Mouse (Mus musculus) myocyte (in vitro differentiated cells): ENCODE measurements at regions not wholly inside any gene's neighbourhood (a gene's known extent, or its start where the extent isn't known, plus 50 kb on each side); places are given as distances from the start of the nearest gene placed in this dataset.

Source experiments
- H3K27me3 ChIP-seq: one replicate; pipeline ENCODE4 v1.6.1; 2011; ENCODE audit not compliant: control insufficient read depth, insufficient read depth, insufficient read length
- H3K36me3 ChIP-seq: one replicate; pipeline ENCODE4 v1.6.1; 2011; ENCODE audit not compliant: control insufficient read depth, insufficient read depth
- H3K4me2 ChIP-seq: one replicate; pipeline ENCODE4 v1.6.1; 2011; ENCODE audit warnings: low read depth, control low read depth
- H3K4me3 ChIP-seq: one replicate; pipeline ENCODE4 v1.5.1; 2011; ENCODE audit warnings: mild to moderate bottlenecking, control low read depth, moderate library complexity
- H3K79me2 ChIP-seq: one replicate; pipeline ENCODE4 v1.6.1; 2011; ENCODE audit not compliant: control insufficient read depth, insufficient read depth
- H3ac ChIP-seq: one replicate; pipeline ENCODE4 v1.6.1; 2011; ENCODE audit not compliant: control insufficient read depth, insufficient read length
- CEBPB ChIP-seq: IDR thresholded peaks from 2 replicates; pipeline ENCODE4 v1.6.1; 2011; ENCODE audit warnings: mild to moderate bottlenecking, moderate library complexity; ENCODE audit not compliant: poor library complexity, insufficient read depth, severe bottlenecking
- E2F4 ChIP-seq: IDR thresholded peaks from one replicate; pipeline ENCODE4 v1.6.1; 2011; ENCODE audit warnings: mild to moderate bottlenecking, control low read depth, moderate library complexity; ENCODE audit not compliant: insufficient read depth
- MAX ChIP-seq: IDR thresholded peaks from one replicate; pipeline ENCODE4 v1.6.1; 2011; ENCODE audit warnings: low read depth, mild to moderate bottlenecking, control low read depth
- MYOD1 ChIP-seq, 3 experiments: IDR thresholded peaks; one replicate each; pipeline ENCODE4 v1.6.1; 2011; ENCODE audit warnings: control low read depth in 2 of 3, low read depth in 2 of 3, mild to moderate bottlenecking in 2 of 3, moderate library complexity in 1 of 3; ENCODE audit not compliant: insufficient read length in 2 of 3, control insufficient read depth in 1 of 3
- MYOG ChIP-seq, 3 experiments: IDR thresholded peaks; one replicate each; pipeline ENCODE4 v1.6.1; 2011; ENCODE audit warnings: control low read depth in 2 of 3, low read depth in 2 of 3, mild to moderate bottlenecking in 2 of 3; ENCODE audit not compliant: insufficient read length in 2 of 3, control insufficient read depth in 1 of 3, insufficient read depth in 1 of 3
- POLR2A ChIP-seq: IDR thresholded peaks from one replicate; pipeline ENCODE4 v1.6.1; 2011; ENCODE audit warnings: low read depth, mild to moderate bottlenecking, control low read depth, moderate library complexity; ENCODE audit not compliant: insufficient read length
- POLR2AphosphoS2 ChIP-seq: IDR thresholded peaks from one replicate; pipeline ENCODE4 v1.6.1; 2011; ENCODE audit warnings: low read depth, control low read depth; ENCODE audit not compliant: insufficient read length
- REST ChIP-seq: IDR thresholded peaks from one replicate; pipeline ENCODE4 v1.6.1; 2011; ENCODE audit warnings: mild to moderate bottlenecking, control low read depth, moderate library complexity; ENCODE audit not compliant: insufficient read depth, insufficient read length
- SRF ChIP-seq: IDR thresholded peaks from one replicate; pipeline ENCODE4 v1.6.1; 2011; ENCODE audit warnings: low read depth; ENCODE audit not compliant: control insufficient read depth, insufficient read length
- TCF12 ChIP-seq: IDR thresholded peaks from one replicate; pipeline ENCODE4 v1.6.1; 2011; ENCODE audit warnings: mild to moderate bottlenecking, control low read depth; ENCODE audit not compliant: poor library complexity, insufficient read depth, severe bottlenecking
- TCF3 ChIP-seq: IDR thresholded peaks from one replicate; pipeline ENCODE4 v1.6.1; 2011; ENCODE audit warnings: low read depth, control low read depth; ENCODE audit not compliant: insufficient read length
- USF1 ChIP-seq: IDR thresholded peaks from one replicate; pipeline ENCODE4 v1.6.1; 2011; ENCODE audit warnings: low read depth, mild to moderate bottlenecking, control low read depth, moderate library complexity

DNA sequence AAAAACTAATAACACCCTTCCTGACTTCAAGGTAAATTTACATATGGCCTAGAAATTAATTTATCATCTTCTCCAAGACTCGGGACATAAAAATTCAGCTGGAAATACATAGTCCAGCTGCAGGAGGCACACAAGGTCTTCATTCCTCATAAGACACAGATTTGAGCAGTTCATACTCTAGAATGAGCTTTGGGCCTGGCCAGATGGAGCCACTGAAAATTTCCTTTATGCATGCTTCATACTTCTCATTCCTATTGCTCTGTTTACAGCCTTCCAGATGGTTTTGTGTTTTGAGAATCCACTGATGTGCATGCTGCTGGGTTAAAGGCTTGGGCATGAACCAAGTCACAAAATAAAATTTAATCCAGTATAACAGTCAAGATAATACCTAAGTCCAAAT is 222.1 kb downstream of the Ptprc start:
- Histone ChIP-seq H3K36me3 (no peaks in the 10 kb centered on the region), H3K4me2 (no peak overlapping the region), H3K27me3 (no peaks in the 10 kb centered on the region), H3K79me2 (no peaks in the 10 kb centered on the region), H3ac (no peak overlapping the region), H3K4me3 (no peak overlapping the region)
- TF ChIP-seq POLR2A, result no peak
- no peak for TF ChIP-seq TCF12
- no peak for TF ChIP-seq MYOD1 (IDR thresholded peaks at IDR 0.05; ENCODE audit: control insufficient read depth in 1 of 3, insufficient read length in 2 of 3, low read depth in 2 of 3)
- no peak for TF ChIP-seq POLR2AphosphoS2
- no peak for TF ChIP-seq CEBPB
- TF ChIP-seq MYOG (IDR thresholded peaks at IDR 0.05; ENCODE audit: control insufficient read depth in 1 of 3, insufficient read depth in 1 of 3, insufficient read length in 2 of 3, low read depth in 2 of 3), result no peak
- no peak for TF ChIP-seq REST
- TF ChIP-seq E2F4, result no peak
- no peak for TF ChIP-seq MAX
- TF ChIP-seq SRF, result no peak
- TF ChIP-seq USF1, result no peak
- no peak for TF ChIP-seq TCF3

DNA sequence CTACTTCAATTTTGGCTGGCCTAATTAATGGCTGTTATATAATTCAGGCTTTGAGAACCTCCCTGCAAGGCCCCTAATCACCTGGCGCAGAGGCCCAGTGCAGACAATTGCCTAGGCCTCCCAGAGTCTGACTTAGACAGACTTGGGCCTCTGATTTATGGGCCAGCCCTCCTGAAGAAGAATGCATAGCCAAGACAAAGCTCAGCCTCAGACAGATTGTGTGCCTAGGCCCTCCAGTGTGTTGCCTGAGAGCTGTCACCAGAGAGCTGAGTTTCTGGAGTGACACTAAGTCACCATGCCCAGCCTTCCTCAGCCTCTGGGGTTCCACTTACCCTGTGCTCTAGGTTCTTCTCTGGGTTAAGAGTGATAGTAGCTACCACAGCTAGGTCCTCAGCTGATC is 222.7 kb downstream of the Ptprc start:
- no peak overlapping the region for H3K4me2 ChIP-seq
- no peak for TF ChIP-seq CEBPB
- no peak for TF ChIP-seq POLR2A
- TF ChIP-seq POLR2AphosphoS2, result no peak
- TF ChIP-seq MYOD1 (IDR thresholded peaks at IDR 0.05; ENCODE audit: control insufficient read depth in 1 of 3, insufficient read length in 2 of 3, low read depth in 2 of 3), result no peak
- TF ChIP-seq USF1, result no peak
- no peak for TF ChIP-seq E2F4
- no peak for TF ChIP-seq SRF
- no peaks in the 10 kb centered on the region for H3K79me2 ChIP-seq
- no peak overlapping the region for H3ac ChIP-seq
- no peaks in the 10 kb centered on the region for H3K27me3 ChIP-seq
- H3K4me3 ChIP-seq, result no peak overlapping the region
- no peaks in the 10 kb centered on the region for H3K36me3 ChIP-seq

DNA sequence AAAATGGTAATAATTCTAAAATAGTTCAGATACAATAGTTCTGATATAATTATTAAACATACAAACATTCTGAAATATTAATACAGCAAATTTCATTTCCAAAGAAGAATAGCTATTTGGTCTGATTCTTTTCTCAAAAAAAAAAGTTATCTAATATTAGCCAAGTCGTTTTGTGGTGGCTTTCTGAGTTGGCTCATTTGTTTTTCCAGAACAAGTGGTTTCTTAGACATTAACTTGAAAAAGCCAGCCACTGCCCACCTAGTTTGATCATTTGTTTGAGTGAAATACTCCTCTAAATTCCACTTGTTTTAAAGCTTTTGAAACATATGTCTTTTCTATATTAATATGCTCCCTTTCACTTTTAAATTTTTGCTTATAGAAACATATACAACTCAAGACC is 227.6 kb downstream of the Ptprc start:
- Histone ChIP-seq H3K36me3 (peaks cover 3% of the 10 kb centered on the region), H3K79me2 (no peaks in the 10 kb centered on the region), H3K4me3 (no peak overlapping the region), H3K27me3 (no peaks in the 10 kb centered on the region), H3ac (no peak overlapping the region), H3K4me2 (no peak overlapping the region)
- TF ChIP-seq USF1, result no peak
- no peak for TF ChIP-seq TCF12
- TF ChIP-seq CEBPB, result no peak
- TF ChIP-seq E2F4, result no peak
- no peak for TF ChIP-seq POLR2AphosphoS2
- TF ChIP-seq MAX, result no peak
- no peak for TF ChIP-seq REST
- no peak for TF ChIP-seq MYOD1 (IDR thresholded peaks at IDR 0.05; ENCODE audit: control insufficient read depth in 1 of 3, insufficient read length in 2 of 3, low read depth in 2 of 3)
- TF ChIP-seq SRF, result no peak
- TF ChIP-seq TCF3, result no peak
- no peak for TF ChIP-seq MYOG (IDR thresholded peaks at IDR 0.05; ENCODE audit: control insufficient read depth in 1 of 3, insufficient read depth in 1 of 3, insufficient read length in 2 of 3, low read depth in 2 of 3)
- TF ChIP-seq POLR2A, result no peak

GRCm38 (mm10) chr1:137941776-137942522 is 233.6 kb downstream of the Ptprc start:
- no peaks in the 10 kb centered on the region for H3K79me2 ChIP-seq
- TF ChIP-seq SRF (no peak), TCF3 (no peak), MAX (no peak), MYOD1 (IDR thresholded peaks at IDR 0.05; ENCODE audit: control insufficient read depth in 1 of 3, insufficient read length in 2 of 3, low read depth in 2 of 3) (no peak), TCF12 (no peak), USF1 (no peak), E2F4 (no peak), POLR2AphosphoS2 (no peak), MYOG (IDR thresholded peaks at IDR 0.05; ENCODE audit: control insufficient read depth in 1 of 3, insufficient read depth in 1 of 3, insufficient read length in 2 of 3, low read depth in 2 of 3) (no peak), REST (no peak), CEBPB (no peak), POLR2A (no peak)
- peaks cover 15% of the 10 kb centered on the region for H3K36me3 ChIP-seq
- H3K4me2 ChIP-seq, result no peak overlapping the region
- no peaks in the 10 kb centered on the region for H3K27me3 ChIP-seq
- H3K4me3 ChIP-seq, result no peak overlapping the region
- no peak overlapping the region for H3ac ChIP-seq
